Mouse (Mus musculus): ENCODE measurements around the gene Gfi1. TPM values are rescaled to one million over a fixed set of nuclear protein-coding genes. Genes with fewer than 3 reads are reported as not detected.

The Gfi1 gene
- total RNA-seq, 2 experiments from 2014 or later: not detected

DNA sequence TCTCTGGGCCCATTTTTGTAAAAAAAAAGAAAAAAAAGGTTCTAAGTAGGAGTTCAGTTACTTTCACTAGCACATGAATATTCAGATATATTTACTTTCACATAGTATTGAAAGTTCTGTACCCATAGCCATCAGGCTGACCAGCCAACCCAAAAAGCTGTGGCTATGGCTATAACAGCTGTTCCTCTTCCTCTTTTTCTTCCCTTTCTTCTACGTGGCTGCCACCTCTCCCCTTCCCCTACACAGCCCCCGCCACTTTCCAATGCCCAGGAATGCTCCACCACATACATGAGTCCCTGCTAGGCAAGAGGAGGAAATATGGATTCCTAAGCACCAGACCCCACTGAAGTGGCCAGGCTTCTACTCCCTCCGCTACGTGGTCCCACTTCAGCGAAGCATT, 44.5 kb downstream of the Gfi1 start:
- no peak for DNase-seq (ENCODE audit: low spot score in 2 of 2)

DNA sequence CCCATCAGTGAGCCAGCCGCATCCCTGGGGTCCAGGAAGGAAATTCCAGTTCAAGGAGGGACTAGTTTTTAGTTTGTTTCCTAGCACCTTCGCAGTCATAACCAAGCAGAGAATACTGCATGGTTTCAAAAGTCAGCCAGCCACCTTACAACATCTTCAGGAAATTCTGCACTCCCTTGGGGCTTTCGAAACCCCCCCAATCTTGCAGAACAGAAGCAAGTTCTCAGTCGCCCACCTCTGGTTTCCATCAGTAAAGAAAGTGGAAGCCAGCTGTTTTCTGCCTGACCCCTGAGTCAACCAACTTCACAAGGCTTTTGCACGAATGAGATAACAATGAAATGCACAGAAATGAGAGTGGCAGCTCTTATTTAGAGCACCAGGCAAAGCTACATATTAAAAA, 47.4 kb downstream of the Gfi1 start:
- DNase-seq (ENCODE audit: low spot score in 2 of 2): no peak

Other genes with a start within 250 kb of the Gfi1 start
- under 1 TPM; 0.41 to 0.45 TPM for gene Gm42669, start 218.4 kb downstream of the Gfi1 start, total RNA-seq (2021)
- under 1 TPM; 0.25 to 0.57 TPM for gene 1700028K03Rik, start 191.3 kb downstream of the Gfi1 start, total RNA-seq (2021)
- gene Rpap2, start 128.7 kb downstream of the Gfi1 start, total RNA-seq (2021): 10 to 100 TPM; 21.2 to 22.1 TPM
- 10 to 100 TPM; 17.2 to 17.6 TPM for gene Glmn, start 128.1 kb downstream of the Gfi1 start, total RNA-seq (2021)
- not detected for gene Ube2d2b, start 104.1 kb upstream of the Gfi1 start, total RNA-seq (2021)
- 10 to 100 TPM; 66.6 to 68.9 TPM for gene Evi5, start 149.1 kb upstream of the Gfi1 start, total RNA-seq (2021)
- 100 to 1,000 TPM in 1 of 2 experiments, 10 to 100 TPM in 1; 97.2 to 112 TPM for gene Rpl5, start 174.5 kb upstream of the Gfi1 start, total RNA-seq (2021)